Mouse (Mus musculus) limb, embryonic 10.5 days (tissue): ENCODE measurements at regions not wholly inside any gene's neighbourhood (a gene's known extent, or its start where the extent isn't known, plus 50 kb on each side); places are given as distances from the start of the nearest gene placed in this dataset.

Experiments
- DNase-seq: peaks from one replicate; pipeline ENCODE4 v3.0.0-alpha.2; 2017; ENCODE audit warnings: low spot score
- H3K27ac ChIP-seq: fragments of 300-500 bp; sonication (generic); 2 replicates; pipeline ENCODE4 v1.5.1; 2016; ENCODE audit warnings: mild to moderate bottlenecking
- H3K27me3 ChIP-seq: fragments of 300-500 bp; sonication (generic); 2 replicates; pipeline ENCODE4 v1.6.1; 2016; ENCODE audit warnings: low read depth, mild to moderate bottlenecking; ENCODE audit not compliant: poor library complexity, severe bottlenecking
- H3K36me3 ChIP-seq: fragments of 300-500 bp; sonication (generic); 2 replicates; pipeline ENCODE4 v1.6.1; 2016; ENCODE audit warnings: mild to moderate bottlenecking, moderate library complexity
- H3K4me1 ChIP-seq: fragments of 300-500 bp; sonication (generic); 2 replicates; pipeline ENCODE4 v1.6.1; 2016
- H3K4me3 ChIP-seq: fragments of 300-500 bp; sonication (generic); 2 replicates; pipeline ENCODE4 v1.5.1; 2016; ENCODE audit warnings: mild to moderate bottlenecking, moderate library complexity
- H3K9me3 ChIP-seq: fragments of 300-500 bp; sonication (generic); replicated peaks from 2 replicates; pipeline ENCODE4 v1.6.1; 2016; ENCODE audit warnings: mild to moderate bottlenecking
- WGBS: fragments of 180-500 bp; shearing (Covaris S2); methylation state at CpG from one replicate; pipeline ENCODE4 v1.1.7; 2016; 5-methylcytosine and 5-hydroxymethylcytosine counted together

- 72% methylated on average over 9 of the region's 9 CpGs for WGBS
- Histone ChIP-seq H3K4me3 (no peak overlapping the region), H3K27me3 (no peaks in the 10 kb centered on the region), H3K9me3 (no peaks in the 10 kb centered on the region), H3K4me1 (peaks cover 69% of the 10 kb centered on the region), H3K36me3 (no peaks in the 10 kb centered on the region), H3K27ac (peak overlapping the region; percentile 50; the same call in 1 of the 2 replicates)
- DNase-seq: no peak
Observed at GRCm38 (mm10) chr13:60050799-60051580, 126.2 kb downstream of the Gas1 start.

GRCm38 (mm10) chr13:60049703-60050102, 127.5 kb downstream of the Gas1 start:
- Histone ChIP-seq H3K36me3 (no peaks in the 10 kb centered on the region), H3K4me3 (no peak overlapping the region), H3K27me3 (no peaks in the 10 kb centered on the region), H3K4me1 (peaks cover 69% of the 10 kb centered on the region), H3K9me3 (no peaks in the 10 kb centered on the region), H3K27ac (peak overlapping the region; percentile 50; the same call in 1 of the 2 replicates)
- no peak for DNase-seq
- WGBS: 71% methylated on average over 3 of the region's 3 CpGs

- Histone ChIP-seq H3K27me3 (no peaks in the 10 kb centered on the region), H3K36me3 (no peaks in the 10 kb centered on the region), H3K27ac (peak overlapping the region; percentile 74; the same call in 1 of the 2 replicates), H3K4me3 (no peak overlapping the region), H3K9me3 (no peaks in the 10 kb centered on the region), H3K4me1 (peaks cover 59% of the 10 kb centered on the region)
- WGBS: 69% methylated on average over 9 of the region's 9 CpGs
- DNase-seq: no peak
Observed at GRCm38 (mm10) chr13:60047791-60048730, 129.1 kb downstream of the Gas1 start.

GRCm38 (mm10) chr13:60045752-60046151, 131.4 kb downstream of the Gas1 start:
- peaks cover 48% of the 10 kb centered on the region for H3K4me1 ChIP-seq
- H3K27me3 ChIP-seq: no peaks in the 10 kb centered on the region
- H3K4me3 ChIP-seq: no peak overlapping the region
- no peak for DNase-seq
- H3K9me3 ChIP-seq: no peaks in the 10 kb centered on the region
- no peaks in the 10 kb centered on the region for H3K36me3 ChIP-seq
- peak overlapping the region; percentile 19; the same call in 1 of the 2 replicates for H3K27ac ChIP-seq
- 43% methylated on average over 4 of the region's 4 CpGs for WGBS

- H3K4me3 ChIP-seq: no peak overlapping the region
- no peak for DNase-seq
- H3K27ac ChIP-seq: peak overlapping the region; percentile 7
- no peaks in the 10 kb centered on the region for H3K9me3 ChIP-seq
- peaks cover 42% of the 10 kb centered on the region for H3K4me1 ChIP-seq
- H3K36me3 ChIP-seq: no peaks in the 10 kb centered on the region
- H3K27me3 ChIP-seq: no peaks in the 10 kb centered on the region
- WGBS: 37% methylated on average over 6 of the region's 6 CpGs
Observed at GRCm38 (mm10) chr13:60044876-60045275, 132.3 kb downstream of the Gas1 start.

GRCm38 (mm10) chr13:60042443-60042842, 134.7 kb downstream of the Gas1 start:
- no peak for DNase-seq
- 84% methylated on average over 2 of the region's 2 CpGs for WGBS
- H3K4me3 ChIP-seq: no peak overlapping the region
- H3K36me3 ChIP-seq: no peaks in the 10 kb centered on the region
- H3K4me1 ChIP-seq: peaks cover 30% of the 10 kb centered on the region
- peak overlapping the region; percentile 22; the same call in 1 of the 2 replicates for H3K27ac ChIP-seq
- H3K27me3 ChIP-seq: no peaks in the 10 kb centered on the region
- H3K9me3 ChIP-seq: no peaks in the 10 kb centered on the region

GRCm38 (mm10) chr13:60035536-60036130, 141.5 kb downstream of the Gas1 start:
- no peak for DNase-seq
- no peak overlapping the region for H3K27ac ChIP-seq
- WGBS: 91% methylated on average over 7 of the region's 7 CpGs

GRCm38 (mm10) chr13:60033116-60033515, 144.0 kb downstream of the Gas1 start:
- H3K27ac ChIP-seq: no peak overlapping the region
- H3K4me1 ChIP-seq: no peaks in the 10 kb centered on the region
- no peaks in the 10 kb centered on the region for H3K27me3 ChIP-seq
- H3K36me3 ChIP-seq: no peaks in the 10 kb centered on the region
- no peak overlapping the region for H3K4me3 ChIP-seq
- DNase-seq: no peak
- WGBS: 89% methylated on average over 2 of the region's 2 CpGs
- no peaks in the 10 kb centered on the region; the same call in 1 of the 2 replicates for H3K9me3 ChIP-seq

More at GRCm38 (mm10) chr13:60035536-60036130, 141.5 kb downstream of the Gas1 start:
- no peaks in the 10 kb centered on the region for H3K4me1 ChIP-seq
- no peak overlapping the region for H3K4me3 ChIP-seq
- no peaks in the 10 kb centered on the region for H3K27me3 ChIP-seq
- no peaks in the 10 kb centered on the region for H3K36me3 ChIP-seq
- H3K9me3 ChIP-seq: no peaks in the 10 kb centered on the region

- Histone ChIP-seq H3K9me3 (no peaks in the 10 kb centered on the region; the same call in 1 of the 2 replicates), H3K4me1 (no peaks in the 10 kb centered on the region), H3K27me3 (no peaks in the 10 kb centered on the region), H3K27ac (no peak overlapping the region), H3K4me3 (no peak overlapping the region), H3K36me3 (no peaks in the 10 kb centered on the region)
- WGBS: 90% methylated on average over 5 of the region's 5 CpGs
- DNase-seq: no peak
Observed at GRCm38 (mm10) chr13:60032586-60032985, 144.6 kb downstream of the Gas1 start.

GRCm38 (mm10) chr13:60029591-60029990, 147.6 kb downstream of the Gas1 start:
- Histone ChIP-seq H3K9me3 (no peaks in the 10 kb centered on the region; the same call in 1 of the 2 replicates), H3K27ac (no peak overlapping the region), H3K4me1 (no peaks in the 10 kb centered on the region), H3K36me3 (no peaks in the 10 kb centered on the region), H3K4me3 (no peak overlapping the region), H3K27me3 (no peaks in the 10 kb centered on the region)
- WGBS: 94% methylated on average over 9 of the region's 9 CpGs
- no peak for DNase-seq

GRCm38 (mm10) chr13:60020175-60020487, 157.0 kb downstream of the Gas1 start:
- H3K4me1 ChIP-seq: peaks cover 45% of the 10 kb centered on the region
- WGBS: 14% methylated on average over 5 of the region's 5 CpGs

GRCm38 (mm10) chr13:60019291-60020174, 157.6 kb downstream of the Gas1 start:
- H3K36me3 ChIP-seq: no peaks in the 10 kb centered on the region
- no peaks in the 10 kb centered on the region for H3K27me3 ChIP-seq
- H3K9me3 ChIP-seq: no peaks in the 10 kb centered on the region
- peaks cover 46% of the 10 kb centered on the region for H3K4me1 ChIP-seq
- 0 out of 2 replicates have a peak overlapping the region, but pooled peaks have one; percentile 17 for H3K4me3 ChIP-seq
- peak; percentile 58 for DNase-seq
- 15% methylated on average over 13 of the region's 13 CpGs for WGBS
- peak overlapping the region; percentile 87 for H3K27ac ChIP-seq

More at GRCm38 (mm10) chr13:60020175-60020487, 157.0 kb downstream of the Gas1 start:
- Histone ChIP-seq H3K27me3 (no peaks in the 10 kb centered on the region), H3K4me3 (peak overlapping the region; percentile 1; the same call in 1 of the 2 replicates), H3K36me3 (no peaks in the 10 kb centered on the region), H3K9me3 (no peaks in the 10 kb centered on the region), H3K27ac (peak overlapping the region; percentile 87)
- no peak for DNase-seq
